Mouse (Mus musculus) left cerebral cortex, postnatal 4 days (tissue): ENCODE measurements at regions not wholly inside any gene's neighbourhood (a gene's known extent, or its start where the extent isn't known, plus 50 kb on each side); places are given as distances from the start of the nearest gene placed in this dataset.

Experiments used
- DNase-seq: peaks from one replicate; pipeline ENCODE4 v3.0.0-alpha.2; 2022
- intact Hi-C: fragments of 180-260 bp; cut with DNase I; formaldehyde crosslinking; loops from one replicate; pipeline ENCODE4 v1.15.1; 2025

GRCm38 (mm10) chr16:60941767-60942166 lies 336.4 kb upstream of the Epha6 start:
- intact Hi-C loops, result no loop called here
- DNase-seq, result peak; percentile 5
